Mouse (Mus musculus) embryonic stem cell, embryonic (primary cell): ENCODE results near the gene Tlr9.

Experiments used
- CTCF ChIA-PET, 4 experiments: fragments of 300-600 bp in 2 of 4; fragments of 350-600 bp in 2 of 4; sonication (Branson Sonifier 250); formaldehyde crosslinking; loops; one replicate each; lab custom pipeline; 2022; ENCODE audit warnings: inconsistent platforms in 2 of 4; lab: Charles Lee
- POLR2A ChIA-PET, 4 experiments: fragments of 300-600 bp in 2 of 4; fragments of 350-600 bp in 2 of 4; sonication (Branson Sonifier 250); formaldehyde crosslinking; loops; one replicate each; lab custom pipeline; 2022; ENCODE audit warnings: antibody characterized with exemption in 4 of 4, inconsistent platforms in 1 of 4; lab: Charles Lee

Gene Tlr9

DNA sequence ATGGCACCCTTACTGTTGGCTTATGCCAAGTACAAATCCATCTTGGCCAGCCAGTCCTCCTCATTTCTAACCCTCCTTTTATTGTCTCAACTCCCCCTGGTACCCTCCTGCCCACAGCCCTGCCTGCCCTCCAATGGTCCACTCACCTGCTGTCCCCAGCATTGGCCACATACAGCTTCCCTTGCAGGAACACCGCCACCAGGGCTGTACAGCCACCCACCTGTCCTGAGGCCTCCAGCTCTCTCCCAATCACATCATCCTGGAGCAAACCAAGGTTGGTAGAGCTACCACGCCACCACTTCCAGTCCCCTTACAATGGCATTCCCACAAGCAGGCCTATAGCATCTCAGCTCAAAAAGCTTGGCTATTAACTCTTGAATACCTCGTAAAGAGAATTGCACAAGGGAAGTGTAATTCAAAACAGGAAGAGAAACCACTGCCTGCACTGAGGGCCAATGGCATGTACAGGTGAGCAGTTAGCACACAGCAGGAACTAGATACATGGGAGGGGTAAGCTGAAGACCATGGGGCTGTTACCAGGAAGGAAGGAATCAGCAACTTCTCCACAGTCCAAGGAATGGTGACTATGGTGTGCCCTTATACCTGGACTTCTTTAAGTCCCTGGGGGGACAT is 25.2 kb upstream of the Tlr9 start:
- ChIA-PET CTCF (interaction anchor here in 2 of 4 experiments (1.4 to 3.3 kb wide), 3 partner anchors 14 to 17 kb away, joined by 3 to 25 read pairs (median 19); no protein-coding TSS in a partner anchor), POLR2A (interaction anchor here (0.7 to 23.6 kb wide), 19 partner anchors 8 to 238 kb away, joined by 3 to 761 read pairs (median 4); partner anchors contain the start of genes Wdr82 (in 2 of the 4) and Alas1 (in 1 of the 4))

DNA sequence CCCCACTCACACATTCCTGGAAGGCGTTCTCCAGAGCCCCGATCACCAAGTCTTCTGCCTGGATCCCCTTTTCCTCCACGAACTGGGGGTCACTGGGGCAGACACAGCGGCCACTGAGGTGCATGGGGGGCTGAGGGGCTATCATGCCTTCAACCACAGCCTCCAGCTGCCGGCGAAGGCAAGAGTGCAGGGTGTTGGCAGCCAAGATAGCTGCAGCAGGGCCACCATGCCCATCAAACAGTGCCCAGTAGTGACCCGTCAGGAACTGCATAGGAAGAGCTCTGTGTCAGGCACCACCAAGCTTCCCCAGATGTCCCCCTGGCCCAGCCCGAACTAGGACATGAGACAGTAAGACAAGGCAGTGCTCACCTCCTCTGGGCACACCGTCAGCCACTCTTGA is 24.7 kb upstream of the Tlr9 start:
- ChIA-PET CTCF (interaction anchor here in 2 of 4 experiments (0.8 to 3.3 kb wide), 3 partner anchors 14 to 16 kb away, joined by 3 to 25 read pairs (median 3); no protein-coding TSS in a partner anchor), POLR2A (interaction anchor here in 3 of 4 experiments (0.7 to 23.6 kb wide), 19 partner anchors 8 to 241 kb away, joined by 3 to 761 read pairs (median 4); partner anchors contain the start of genes Wdr82 (in 2 of the 3), Acy1 (in 1 of the 3) and Alas1 (in 1 of the 3))

DNA sequence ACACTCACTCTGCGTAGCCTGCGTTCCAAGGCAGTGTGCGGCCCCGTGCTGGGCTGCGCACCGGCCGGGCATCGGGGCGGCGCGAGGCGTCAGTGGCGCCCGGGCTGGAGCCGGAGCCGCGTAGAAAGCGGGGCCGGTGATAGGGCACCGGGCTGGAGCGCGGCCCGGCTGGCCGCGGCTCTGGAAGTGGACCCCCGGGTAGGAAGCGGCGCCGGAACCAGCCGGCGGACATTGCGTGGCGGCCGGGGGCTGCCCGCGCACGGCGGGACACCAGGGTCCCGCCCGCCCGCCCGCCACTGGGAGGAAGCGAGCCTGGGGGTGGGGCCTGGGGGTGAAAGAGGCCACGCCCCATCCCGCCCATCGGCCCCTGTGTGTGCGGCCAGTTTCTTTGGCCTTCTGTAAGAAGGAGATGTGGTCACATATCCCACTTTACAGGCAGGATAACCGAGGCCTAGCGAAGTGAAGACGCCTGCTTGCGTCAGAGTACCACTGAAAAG is 23.4 kb upstream of the Tlr9 start:
- ChIA-PET CTCF (interaction anchor here in 2 of 4 experiments (1.1 to 1.9 kb wide), 3 partner anchors 13 to 19 kb away, joined by 3 to 13 read pairs (median 6); no protein-coding TSS in a partner anchor), POLR2A (interaction anchor here in 3 of 4 experiments (0.7 to 23.6 kb wide), 18 partner anchors 8 to 239 kb away, joined by 3 to 761 read pairs (median 8); partner anchors contain the start of genes Wdr82 (in 3 of the 3), Acy1 (in 1 of the 3) and Rpl29 (in 1 of the 3))

DNA sequence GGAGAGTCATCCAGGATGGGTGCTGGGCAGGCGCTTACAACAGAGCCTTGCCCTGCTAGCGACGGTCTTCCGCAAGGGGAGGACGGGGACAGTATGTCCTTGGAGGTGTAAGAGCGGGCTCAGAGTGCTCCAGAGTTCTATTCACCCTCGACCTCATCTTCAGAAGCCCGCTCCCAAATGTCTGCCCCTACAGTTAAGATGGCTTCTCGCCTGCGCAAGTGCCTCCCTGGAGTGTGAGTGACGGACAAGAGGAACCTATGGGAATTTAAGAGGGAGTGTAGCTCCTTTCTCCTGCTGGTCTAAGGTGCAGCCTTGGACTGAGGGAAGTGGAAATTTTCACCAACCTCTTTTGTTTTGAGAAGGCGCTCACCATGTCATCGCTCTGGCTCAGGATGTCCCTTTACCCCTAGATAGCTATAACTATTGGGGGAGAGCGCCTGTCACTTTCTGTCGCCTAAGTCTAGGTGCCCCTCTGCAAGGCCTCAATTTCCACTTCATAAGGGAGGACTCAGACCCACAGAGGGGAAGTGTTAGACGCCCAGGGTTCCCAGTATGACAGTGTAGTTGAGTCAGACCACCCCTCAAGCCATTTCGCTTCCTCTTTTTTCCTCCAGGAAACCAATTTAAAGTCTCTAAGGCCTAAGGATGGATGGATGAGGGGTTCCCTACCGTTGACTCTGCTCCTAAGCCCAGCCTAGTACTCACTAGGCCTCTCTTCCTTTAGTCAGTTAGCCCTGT is 22.7 kb upstream of the Tlr9 start, which contains the start of gene Ppm1m:
Ppm1m (minus strand) TSS at position 212 of the 738 bp plus-strand sequence.
- POLR2A ChIA-PET, result interaction anchor here in 3 of 4 experiments (0.5 to 2.5 kb wide), 21 partner anchors 9 to 239 kb away, joined by 3 to 27 read pairs (median 5); partner anchors contain the start of genes Wdr82 (in 3 of the 3), Acy1 (in 1 of the 3) and Rpl29 (in 1 of the 3)
- CTCF ChIA-PET, result interaction anchor here in 3 of 4 experiments (1.1 to 1.9 kb wide), 4 partner anchors 12 to 19 kb away, joined by 3 to 13 read pairs (median 6); no protein-coding TSS in a partner anchor

DNA sequence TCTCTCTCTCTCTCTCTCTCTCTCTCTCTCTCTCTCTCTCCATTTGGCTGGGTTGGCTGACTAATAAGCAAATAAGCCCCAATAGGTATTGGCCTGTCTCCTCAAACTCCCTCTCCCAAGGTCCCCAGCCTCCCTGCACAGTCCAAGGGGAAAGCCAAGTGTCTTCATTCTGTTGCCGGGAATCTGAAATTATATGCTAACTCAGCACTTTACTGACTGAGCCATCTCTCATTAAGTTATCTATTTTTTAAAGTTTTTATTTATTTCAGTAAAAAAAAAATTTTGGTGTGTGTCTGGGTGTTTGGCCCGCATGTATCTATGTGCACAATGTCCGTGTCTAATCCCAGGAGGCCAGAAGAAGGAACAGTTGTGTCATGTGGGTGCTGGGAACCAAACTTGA is 20.5 kb upstream of the Tlr9 start:
- ChIA-PET CTCF (interaction anchor here in 2 of 4 experiments (1.4 to 2.6 kb wide), 4 partner anchors 10 to 45 kb away, joined by 7 to 36 read pairs (median 14); no protein-coding TSS in a partner anchor), POLR2A (interaction anchor here in 3 of 4 experiments (0.5 to 6.5 kb wide), 19 partner anchors 9 to 578 kb away, joined by 3 to 94 read pairs (median 13); partner anchors contain the start of genes Wdr82 (in 3 of the 3), Acy1 (in 2 of the 3) and Rpl29 (in 1 of the 3))

DNA sequence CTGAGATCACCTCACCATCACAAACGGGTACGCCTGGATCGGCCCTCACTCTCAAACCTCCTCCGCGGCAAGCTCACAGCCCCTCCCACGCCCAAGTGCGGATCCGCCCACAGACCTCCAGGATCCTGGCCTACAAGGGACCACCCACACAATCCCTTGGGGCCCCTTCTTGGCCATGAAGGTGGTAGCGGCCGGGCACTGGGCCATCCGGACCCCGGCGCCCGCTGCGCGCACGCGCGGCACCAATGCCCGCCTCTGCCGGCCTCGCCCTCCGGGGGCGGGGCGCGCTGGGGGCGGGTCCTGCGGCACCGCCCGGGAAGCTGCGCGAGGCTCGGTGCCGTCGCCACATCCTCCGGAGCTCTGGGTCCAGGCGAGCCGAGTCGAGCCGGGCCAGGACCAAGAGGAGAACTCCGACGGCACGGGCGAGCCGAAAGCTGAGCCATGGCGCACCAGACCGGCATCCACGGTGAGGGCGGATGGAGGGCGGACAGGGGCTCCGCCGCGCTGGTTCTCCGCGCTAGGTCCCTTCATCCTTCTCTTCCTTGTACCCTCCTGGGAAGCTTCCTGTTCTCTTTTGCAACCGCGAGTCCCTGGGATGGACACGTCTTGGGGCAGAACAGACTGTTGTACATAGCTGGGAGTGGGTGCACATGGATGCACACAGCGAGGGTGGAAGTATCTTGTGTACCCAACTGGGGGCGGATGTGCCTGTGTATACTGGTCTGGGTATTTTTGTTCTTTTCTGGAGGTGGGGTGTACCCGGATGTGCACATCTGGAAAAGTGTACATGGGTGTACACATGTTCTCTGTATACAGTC is 19.4 kb upstream of the Tlr9 start, which contains the start of gene Twf2:
Twf2 (plus strand) TSS at position 290 of the 818 bp plus-strand sequence.
- POLR2A ChIA-PET, result interaction anchor here (0.6 to 6.5 kb wide), 50 partner anchors 9 to 450 kb away, joined by 3 to 94 read pairs (median 5); partner anchors contain the start of genes Wdr82 (in 3 of the 4), Acy1 (in 2 of the 4), Parp3 (in 2 of the 4) and Rpl29 (in 2 of the 4)
- CTCF ChIA-PET, result interaction anchor here (0.5 to 2.6 kb wide), 23 partner anchors 8 to 514 kb away, joined by 3 to 36 read pairs (median 4); partner anchors contain the start of genes Parp3 (in 2 of the 4) and Poc1a (in 1 of the 4)

DNA sequence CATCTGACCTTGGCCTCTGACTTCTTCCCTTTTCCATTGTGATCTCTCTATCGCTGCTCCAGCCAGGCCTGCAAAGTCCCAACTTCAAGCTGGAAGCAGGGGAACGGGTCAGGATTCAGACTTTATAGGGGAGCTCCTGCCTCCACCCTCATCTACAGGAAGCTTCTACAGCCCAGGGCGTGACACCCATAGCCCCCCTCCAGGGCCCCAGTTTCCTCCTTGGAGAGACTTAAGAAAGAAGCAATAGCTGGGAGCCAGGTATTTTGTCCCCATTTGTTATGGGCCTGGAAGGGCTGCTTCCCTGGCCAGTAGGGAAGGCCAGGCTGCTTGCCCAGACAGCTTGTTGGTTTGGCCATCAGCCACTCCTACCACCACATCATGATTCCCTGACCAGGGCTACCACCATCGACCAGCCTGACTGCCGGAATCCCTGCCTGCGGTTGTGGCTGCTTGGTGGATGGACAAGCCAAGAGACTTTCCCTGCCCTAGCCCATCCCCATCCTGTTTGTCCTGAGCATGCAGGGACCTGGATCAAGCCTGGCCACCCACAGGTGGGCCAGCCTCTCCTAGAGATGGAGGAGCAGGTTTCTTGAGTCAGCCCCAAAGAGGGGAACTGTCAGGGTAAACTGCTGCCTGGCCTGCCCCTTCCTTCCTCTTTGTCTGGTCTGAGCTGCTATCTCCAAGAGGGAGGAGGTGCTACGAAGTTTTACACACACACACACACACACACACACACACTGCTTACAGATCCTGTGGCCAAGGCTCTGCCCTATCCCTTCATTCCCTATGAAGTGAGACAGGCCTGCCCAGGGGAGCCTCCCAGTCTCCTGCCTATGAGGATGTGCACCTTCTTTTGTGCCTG is 18.2 kb upstream of the Tlr9 start:
- POLR2A ChIA-PET, result interaction anchor here (0.5 to 6.5 kb wide), 22 partner anchors 8 to 770 kb away, joined by 3 to 94 read pairs (median 10); partner anchors contain the start of genes Wdr82 (in 2 of the 4), Abhd14a (in 1 of the 4), Abhd14b (in 1 of the 4) and Dusp7 (in 1 of the 4)
- CTCF ChIA-PET, result interaction anchor here in 3 of 4 experiments (0.6 to 2.6 kb wide), 4 partner anchors 8 to 1470 kb away, joined by 3 to 36 read pairs (median 4); no protein-coding TSS in a partner anchor

DNA sequence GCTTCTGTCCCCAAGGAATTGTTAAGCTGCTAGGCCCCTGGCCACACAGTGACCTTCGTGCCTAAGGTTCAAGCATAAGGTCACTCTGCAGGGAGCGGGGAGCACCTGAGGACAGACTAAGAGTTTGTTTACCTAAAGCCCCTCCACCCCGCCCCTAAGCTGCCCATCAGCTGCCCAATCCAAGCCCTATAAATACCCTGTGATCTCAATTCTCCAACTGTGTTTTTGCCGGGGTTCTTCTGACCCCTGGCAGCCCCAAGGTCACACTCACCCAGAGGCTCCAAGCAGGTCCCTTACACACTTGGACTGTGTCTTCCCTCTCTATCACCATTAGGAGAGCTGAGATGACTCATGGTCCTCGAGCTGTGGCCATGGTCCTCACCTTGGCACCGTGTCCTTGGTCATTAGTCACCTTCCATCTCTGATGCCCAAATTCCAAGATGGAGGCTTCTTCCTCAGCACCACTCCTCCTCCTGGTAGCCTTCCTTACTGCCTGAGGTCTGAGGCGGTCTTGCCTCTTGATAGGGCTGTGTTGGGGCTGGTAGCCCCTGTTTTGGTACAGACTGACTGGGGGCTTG is 16.6 kb upstream of the Tlr9 start:
- ChIA-PET POLR2A (interaction anchor here in 3 of 4 experiments (0.6 to 6.5 kb wide), 19 partner anchors 9 to 1401 kb away, joined by 3 to 94 read pairs (median 3); partner anchors contain the start of genes Wdr82 (in 3 of the 3), Abhd14a (in 1 of the 3), Abhd14b (in 1 of the 3) and Acy1 (in 1 of the 3)), CTCF (interaction anchor here in 2 of 4 experiments (0.6 to 1.3 kb wide), 2 partner anchors 57 to 379 kb away, joined by 3 read pairs; no protein-coding TSS in a partner anchor)

DNA sequence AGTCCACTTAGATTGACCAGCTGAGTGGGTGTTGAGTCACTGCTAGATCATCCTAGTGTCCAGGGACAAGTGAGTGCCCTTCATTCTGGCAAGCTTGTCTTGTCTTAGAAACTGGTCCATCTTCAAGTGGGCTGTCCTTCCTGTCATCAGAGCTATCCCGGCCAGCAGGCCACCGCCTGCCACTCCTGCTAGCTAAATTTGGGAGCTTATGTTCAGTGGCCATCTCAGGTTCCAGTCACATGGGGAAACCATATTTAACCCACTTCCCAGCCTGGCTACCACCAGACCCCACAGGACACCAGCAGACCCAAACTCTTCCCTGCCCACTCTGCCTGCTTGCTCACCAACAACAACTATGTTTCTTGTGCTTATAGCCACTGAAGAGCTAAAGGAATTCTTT is 15.9 kb upstream of the Tlr9 start:
- CTCF ChIA-PET, result interaction anchor here in 2 of 4 experiments (0.5 to 1.3 kb wide), 2 partner anchors 58 to 235 kb away, joined by 3 read pairs; no protein-coding TSS in a partner anchor
- POLR2A ChIA-PET, result interaction anchor here in 3 of 4 experiments (0.8 to 6.5 kb wide), 16 partner anchors 9 to 161 kb away, joined by 3 to 94 read pairs (median 4); partner anchors contain the start of genes Wdr82 (in 2 of the 3) and Glyctk (in 1 of the 3)

DNA sequence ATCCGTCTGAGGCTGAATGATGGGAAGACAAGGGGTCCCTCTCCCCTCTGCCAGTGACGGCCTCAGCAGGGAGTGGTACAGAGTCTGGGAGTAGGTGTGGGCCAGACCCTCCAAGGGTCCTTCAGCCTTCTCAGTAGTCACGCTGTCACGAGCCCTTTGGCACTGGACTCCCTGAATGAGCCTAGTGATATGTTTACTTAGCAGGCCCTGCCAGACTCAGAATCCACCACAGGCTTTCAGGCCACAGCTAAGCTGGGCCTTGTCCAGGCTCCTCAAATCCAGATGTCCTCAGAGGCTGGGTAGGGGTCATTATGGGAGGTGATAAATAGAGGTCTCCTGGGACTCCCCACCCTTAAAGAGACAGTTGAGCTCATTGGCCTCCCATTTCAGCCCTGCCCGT is 14.2 kb upstream of the Tlr9 start:
- CTCF ChIA-PET, result interaction anchor here in 1 of 4 experiments (0.6 kb wide), 1 partner anchor 45 kb away, joined by 4 read pairs; no protein-coding TSS in a partner anchor
- POLR2A ChIA-PET, result interaction anchor here in 2 of 4 experiments (0.6 to 5.5 kb wide), 9 partner anchors 10 to 57 kb away, joined by 3 to 203 read pairs (median 3); partner anchors contain the start of gene Wdr82 (in 2 of the 2)

DNA sequence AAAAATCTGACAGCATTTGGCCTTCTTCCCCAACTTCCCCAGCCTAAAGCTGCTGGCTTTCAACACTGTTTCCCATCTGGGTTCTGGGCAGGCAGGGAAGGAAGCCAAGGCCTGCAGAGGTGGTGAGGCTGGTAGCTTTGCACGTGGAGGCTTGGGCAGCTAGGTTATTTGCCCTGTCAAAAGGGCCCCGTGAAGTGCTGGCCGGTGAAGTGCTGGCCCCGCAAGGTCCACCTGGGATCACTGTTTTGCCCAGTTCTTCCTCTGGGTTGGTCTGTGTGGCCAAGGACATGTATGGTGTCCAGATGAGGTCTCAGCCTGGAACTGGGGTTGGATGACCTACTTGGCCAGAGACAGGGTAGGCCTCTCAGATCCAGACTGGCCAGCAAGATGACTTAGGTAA is 12.4 kb upstream of the Tlr9 start:
- CTCF ChIA-PET, result interaction anchor here in 2 of 4 experiments (0.6 to 3.5 kb wide), 5 partner anchors 13 to 293 kb away, joined by 3 to 30 read pairs (median 22); partner anchors contain the start of gene Glyctk (in 1 of the 2)
- POLR2A ChIA-PET, result interaction anchor here (0.6 to 5.5 kb wide), 22 partner anchors 9 to 669 kb away, joined by 3 to 203 read pairs (median 11); partner anchors contain the start of genes Wdr82 (in 4 of the 4), Rpl29 (in 2 of the 4), Glyctk (in 1 of the 4) and Poc1a (in 1 of the 4)

DNA sequence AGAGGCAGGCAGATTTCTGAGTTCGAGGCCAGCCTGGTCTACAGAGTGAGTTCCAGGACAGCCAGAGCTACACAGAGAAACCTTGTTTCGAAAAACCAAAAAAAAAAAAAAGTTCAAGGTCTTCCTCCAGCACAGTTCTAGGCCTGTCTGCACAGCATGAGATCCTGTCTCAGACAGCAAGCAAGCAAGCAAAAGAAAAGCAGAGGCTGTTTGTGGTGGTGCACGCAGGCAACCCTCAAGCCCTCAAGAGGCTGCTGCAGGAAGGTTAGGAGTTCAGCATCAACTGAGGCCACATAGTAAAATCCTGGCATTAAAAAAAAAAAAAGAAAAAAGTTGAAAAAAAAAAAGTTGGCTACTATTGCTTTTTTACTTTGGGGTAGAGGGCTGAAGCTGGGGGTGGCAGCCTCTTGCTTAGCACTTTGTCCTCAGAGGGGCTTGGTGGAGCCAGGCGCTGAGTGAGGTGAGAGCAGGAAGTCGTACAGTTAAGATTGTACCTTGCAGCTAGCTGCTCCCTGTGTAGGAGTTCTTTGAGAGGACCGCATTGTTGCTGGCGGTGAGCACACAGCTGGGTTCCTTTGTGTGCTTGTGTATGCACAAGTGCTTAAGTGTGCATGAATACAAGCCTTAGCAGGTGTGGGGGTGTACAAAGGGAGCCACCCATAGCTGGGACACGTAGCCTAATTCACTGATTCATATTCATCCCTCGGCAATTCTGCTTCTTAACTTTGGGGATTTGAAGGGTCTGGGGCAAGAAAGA is 11.4 kb upstream of the Tlr9 start:
- ChIA-PET POLR2A (interaction anchor here (0.6 to 5.5 kb wide), 86 partner anchors 8 to 1839 kb away, joined by 3 to 203 read pairs (median 5); partner anchors contain the start of genes Twf2 (in 4 of the 4), Wdr82 (in 4 of the 4), Acy1 (in 3 of the 4) and Poc1a (in 3 of the 4)), CTCF (interaction anchor here (0.5 to 3.6 kb wide), 91 partner anchors 8 to 1248 kb away, joined by 3 to 61 read pairs (median 6); partner anchors contain the start of genes Parp3 (in 4 of the 4), Twf2 (in 4 of the 4), Wdr82 (in 3 of the 4) and Glyctk (in 2 of the 4))
